Comparison of ENCODE assay signal across 10 mouse cellular contexts in genomic region chr8:61420166-61420565, GRCm38 (mm10).
DNase-seq lines count a peak whose midpoint lies in the region; ATAC-seq lines count a peak whose summit lies in the region.
"Had no signal": no experiment of that assay in that cellular context is flagged by ENCODE, and none has a peak within 500 bp of the region (broad histone marks: within the 10 kb centered on the region; RNA-seq: fewer than 3 reads in every experiment).

No protein-coding gene starts in this region.

- no peak overlapping the region for H3K4me2 ChIP-seq in heart, embryonic 11.5 days
- H3K4me2 ChIP-seq in lung, embryonic 16.5 days (ENCODE audit: low read depth, low read length): no peak overlapping the region
- H3K4me2 ChIP-seq in hindbrain, embryonic 13.5 days: no peak overlapping the region
- H3K4me2 ChIP-seq in midbrain, embryonic 16.5 days (ENCODE audit: low read length): no peak overlapping the region

- intact Hi-C loops in heart, postnatal 25 days (cut with DNase I): no loop called here

- WGBS in heart, embryonic 11.5 days (ENCODE audit: insufficient replicate concordance): 16% methylated on average over 5 of the region's 6 CpGs
- WGBS in lung, embryonic 16.5 days: 29% methylated on average over 5 of the region's 6 CpGs
- 31% methylated on average over 6 of the region's 6 CpGs for WGBS in hindbrain, embryonic 13.5 days
- 25% methylated on average over 6 of the region's 6 CpGs for WGBS in midbrain, embryonic 16.5 days

- no peak overlapping the region for H3K9ac ChIP-seq in heart, embryonic 11.5 days (ENCODE audit: low read depth, low read length)
- no peak overlapping the region for H3K9ac ChIP-seq in lung, embryonic 16.5 days (ENCODE audit: low read length)
- H3K9ac ChIP-seq in hindbrain, embryonic 13.5 days: no peak overlapping the region
- H3K9ac ChIP-seq in midbrain, embryonic 16.5 days (ENCODE audit: low read depth, low read length): no peak overlapping the region

- H3K27ac ChIP-seq in heart, embryonic 11.5 days (ENCODE audit: low read depth, low read length): no peak overlapping the region
- H3K27ac ChIP-seq in lung, embryonic 16.5 days (ENCODE audit: low read length): no peak overlapping the region
- peak overlapping the region; percentile 73 for H3K27ac ChIP-seq in hindbrain, embryonic 13.5 days
- no peak overlapping the region; the same call in 1 of the 2 replicates for H3K27ac ChIP-seq in midbrain, embryonic 16.5 days (ENCODE audit: low read length)

- H3K4me3 ChIP-seq in heart, embryonic 11.5 days (ENCODE audit: low read depth, low read length): no peak overlapping the region
- H3K4me3 ChIP-seq in lung, embryonic 16.5 days (ENCODE audit: low read length): no peak overlapping the region
- no peak overlapping the region for H3K4me3 ChIP-seq in hindbrain, embryonic 13.5 days
- no peak overlapping the region for H3K4me3 ChIP-seq in midbrain, embryonic 16.5 days (ENCODE audit: low read depth, low read length)

- no peaks in the 10 kb centered on the region for H3K9me3 ChIP-seq in heart, embryonic 11.5 days (replicated peaks; ENCODE audit: control insufficient read depth, low read length)
- no peaks in the 10 kb centered on the region for H3K9me3 ChIP-seq in lung, embryonic 16.5 days (ENCODE audit: control insufficient read depth, low read length)
- H3K9me3 ChIP-seq in hindbrain, embryonic 13.5 days: no peaks in the 10 kb centered on the region
- no peaks in the 10 kb centered on the region for H3K9me3 ChIP-seq in midbrain, embryonic 16.5 days (replicated peaks; ENCODE audit: control insufficient read depth, low read length, poor library complexity, severe bottlenecking)

- no peaks in the 10 kb centered on the region for H3K4me1 ChIP-seq in heart, embryonic 11.5 days (ENCODE audit: control insufficient read depth, insufficient read depth, low read length)
- no peaks in the 10 kb centered on the region for H3K4me1 ChIP-seq in lung, embryonic 16.5 days (replicated peaks; ENCODE audit: control insufficient read depth, insufficient read depth, low read length)
- peaks cover 9% of the 10 kb centered on the region; the same call in 1 of the 2 replicates for H3K4me1 ChIP-seq in hindbrain, embryonic 13.5 days (replicated peaks)
- H3K4me1 ChIP-seq in midbrain, embryonic 16.5 days (ENCODE audit: control insufficient read depth, insufficient read depth, low read length): peaks cover 11% of the 10 kb centered on the region

- peak; percentile 46; the same call in 1 of the 2 replicates for ATAC-seq in heart, embryonic 11.5 days (replicated peaks; ENCODE audit: insufficient number of reproducible peaks, low FRiP score, low TSS enrichment)
- peak; percentile 61 for ATAC-seq in lung, embryonic 16.5 days (ENCODE audit: low read depth)
- peak; percentile 62; the same call in 1 of the 2 replicates for ATAC-seq in hindbrain, embryonic 13.5 days (ENCODE audit: low FRiP score)
- ATAC-seq in midbrain, embryonic 16.5 days: 0 out of 2 replicates have a peak, but pooled peaks have one; percentile 44
- ATAC-seq: CD4-positive, CD25-positive, alpha-beta regulatory T cell, adult 4 months had no signal

- DNase-seq in heart, postnatal 25 days (ENCODE audit: low spot score): no peak
- no peak for DNase-seq in lung, postnatal 36 days
- no peak for DNase-seq in frontal cortex, postnatal 10 days (ENCODE audit: low spot score in 2 of 2)
- DNase-seq in spleen, postnatal 4 days (ENCODE audit: low spot score in 2 of 2): no peak
- DNase-seq: cerebellum, adult 9-10 months had no signal

- H3K27me3 ChIP-seq in heart, embryonic 11.5 days (ENCODE audit: control insufficient read depth, insufficient read depth, low read length): no peaks in the 10 kb centered on the region; the same call in 1 of the 2 replicates
- H3K27me3 ChIP-seq in lung, embryonic 16.5 days (ENCODE audit: control insufficient read depth, insufficient read depth, low read depth, low read length): no peaks in the 10 kb centered on the region
- no peaks in the 10 kb centered on the region for H3K27me3 ChIP-seq in hindbrain, embryonic 13.5 days
- no peaks in the 10 kb centered on the region for H3K27me3 ChIP-seq in midbrain, embryonic 16.5 days (ENCODE audit: control insufficient read depth, insufficient read depth, low read depth, low read length)

- no peaks in the 10 kb centered on the region for H3K36me3 ChIP-seq in heart, embryonic 11.5 days (ENCODE audit: control insufficient read depth, insufficient read depth, low read length)
- no peaks in the 10 kb centered on the region for H3K36me3 ChIP-seq in lung, embryonic 16.5 days (ENCODE audit: control insufficient read depth, insufficient read depth, low read length)
- H3K36me3 ChIP-seq in hindbrain, embryonic 13.5 days: no peaks in the 10 kb centered on the region
- H3K36me3 ChIP-seq in midbrain, embryonic 16.5 days (ENCODE audit: control insufficient read depth, insufficient read depth, low read length): no peaks in the 10 kb centered on the region
